Mouse (Mus musculus): ENCODE data around the gene Frmd4a.

Gene Frmd4a

GRCm38 (mm10) chr2:4472760-4473480 is 455.4 kb downstream of the Frmd4a start:
- in situ Hi-C loops (cut with MboI; ENCODE audit: unreplicated experiment in 2 of 2) = no loop called here

- in situ Hi-C loops (cut with MboI; ENCODE audit: unreplicated experiment in 2 of 2) = no loop called here
These were observed 456.5 kb downstream of the Frmd4a start for GRCm38 (mm10) chr2:4473866-4474538.

GRCm38 (mm10) chr2:4474539-4474937 is 457.0 kb downstream of the Frmd4a start:
- in situ Hi-C loops (cut with MboI; ENCODE audit: unreplicated experiment in 2 of 2) = no loop called here

- in situ Hi-C loops (cut with MboI; ENCODE audit: unreplicated experiment in 2 of 2) = loop anchor here (25.0 kb wide), 1 partner anchor 939 kb away; no protein-coding TSS in a partner anchor
These were observed 458.5 kb downstream of the Frmd4a start for GRCm38 (mm10) chr2:4475991-4476390.

GRCm38 (mm10) chr2:4476608-4477007 is 459.1 kb downstream of the Frmd4a start:
- in situ Hi-C loops (cut with MboI; ENCODE audit: unreplicated experiment in 2 of 2) = loop anchor here (25.0 kb wide), 1 partner anchor 939 kb away; no protein-coding TSS in a partner anchor

- in situ Hi-C loops (cut with MboI; ENCODE audit: unreplicated experiment in 2 of 2) = loop anchor here (25.0 kb wide), 1 partner anchor 940 kb away; no protein-coding TSS in a partner anchor
These were observed 459.8 kb downstream of the Frmd4a start for GRCm38 (mm10) chr2:4477311-4477710.

GRCm38 (mm10) chr2:4480180-4480579 is 462.7 kb downstream of the Frmd4a start:
- in situ Hi-C loops (cut with MboI; ENCODE audit: unreplicated experiment in 2 of 2) = loop anchor here (10.0 to 25.0 kb wide), 2 partner anchors 943 to 1135 kb away; no protein-coding TSS in a partner anchor

GRCm38 (mm10) chr2:4481154-4481553 is 463.6 kb downstream of the Frmd4a start:
- in situ Hi-C loops (cut with MboI; ENCODE audit: unreplicated experiment in 2 of 2) = loop anchor here (10.0 to 25.0 kb wide), 2 partner anchors 944 to 1136 kb away; no protein-coding TSS in a partner anchor

GRCm38 (mm10) chr2:4486185-4486584 is 468.7 kb downstream of the Frmd4a start:
- in situ Hi-C loops (cut with MboI; ENCODE audit: unreplicated experiment in 2 of 2) = loop anchor here (10.0 to 25.0 kb wide), 2 partner anchors 949 to 1141 kb away; no protein-coding TSS in a partner anchor

GRCm38 (mm10) chr2:4487280-4487679 is 469.8 kb downstream of the Frmd4a start:
- in situ Hi-C loops (cut with MboI; ENCODE audit: unreplicated experiment in 2 of 2) = loop anchor here (10.0 to 25.0 kb wide), 2 partner anchors 950 to 1142 kb away; no protein-coding TSS in a partner anchor

GRCm38 (mm10) chr2:4490845-4491244 is 473.3 kb downstream of the Frmd4a start:
- in situ Hi-C loops (cut with MboI; ENCODE audit: unreplicated experiment in 2 of 2) = loop anchor here (5.0 to 25.0 kb wide), 2 partner anchors 954 to 1144 kb away; no protein-coding TSS in a partner anchor

- in situ Hi-C loops (cut with MboI; ENCODE audit: unreplicated experiment in 2 of 2) = loop anchor here (5.0 to 25.0 kb wide), 2 partner anchors 955 to 1145 kb away; no protein-coding TSS in a partner anchor
These were observed 475.3 kb downstream of the Frmd4a start for GRCm38 (mm10) chr2:4492485-4493481.

GRCm38 (mm10) chr2:4494478-4494877 is 477.0 kb downstream of the Frmd4a start:
- in situ Hi-C loops (cut with MboI; ENCODE audit: unreplicated experiment in 2 of 2) = loop anchor here (5.0 to 25.0 kb wide), 2 partner anchors 957 to 1147 kb away; no protein-coding TSS in a partner anchor

- in situ Hi-C loops (cut with MboI; ENCODE audit: unreplicated experiment in 2 of 2) = loop anchor here (5.0 to 25.0 kb wide), 4 partner anchors 103 to 962 kb away; no protein-coding TSS in a partner anchor
These were observed 481.7 kb downstream of the Frmd4a start for GRCm38 (mm10) chr2:4499257-4499656.

- in situ Hi-C loops (cut with MboI; ENCODE audit: unreplicated experiment in 2 of 2) = loop anchor here (5.0 to 25.0 kb wide), 4 partner anchors 102 to 963 kb away; no protein-coding TSS in a partner anchor
These were observed 482.4 kb downstream of the Frmd4a start for GRCm38 (mm10) chr2:4499916-4500315.

GRCm38 (mm10) chr2:4501257-4502027 is 483.9 kb downstream of the Frmd4a start:
- in situ Hi-C loops (cut with MboI; ENCODE audit: unreplicated experiment in 2 of 2) = no loop called here

GRCm38 (mm10) chr2:4504413-4504812 is 486.9 kb downstream of the Frmd4a start:
- in situ Hi-C loops (cut with MboI; ENCODE audit: unreplicated experiment in 2 of 2) = no loop called here

GRCm38 (mm10) chr2:4505695-4506094 is 488.2 kb downstream of the Frmd4a start:
- in situ Hi-C loops (cut with MboI; ENCODE audit: unreplicated experiment in 2 of 2) = no loop called here

GRCm38 (mm10) chr2:4506659-4507058 is 489.1 kb downstream of the Frmd4a start:
- in situ Hi-C loops (cut with MboI; ENCODE audit: unreplicated experiment in 2 of 2) = no loop called here

Measured in v-Abl transformed pro-B cells (cell line).